Mouse (Mus musculus): ENCODE results near the gene Ext2. TPM values are rescaled to one million over a fixed set of nuclear protein-coding genes. Genes with fewer than 3 reads are reported as not detected.

Ext2 gene
- total and polyA plus RNA-seq, 2 experiments from 2014 or later, result 34.9 to 70.3 TPM

GRCm38 (mm10) chr2:93835596-93835995 is 13.2 kb upstream of the Ext2 start:
- WGBS, result 83% methylated on average over 11 of the region's 11 CpGs
- no peak for DNase-seq (ENCODE audit: low spot score)
- no peak overlapping the region for H3K4me2 ChIP-seq (ENCODE audit: low read depth, low read length)
- no peaks in the 10 kb centered on the region; the same call in 1 of the 2 replicates for H3K36me3 ChIP-seq (ENCODE audit: insufficient read depth, low read length)
- no peak for ATAC-seq
- no peaks in the 10 kb centered on the region for H3K9me3 ChIP-seq (ENCODE audit: low read length)
- H3K27ac ChIP-seq, result no peak overlapping the region
- no peak overlapping the region for H3K4me3 ChIP-seq (ENCODE audit: low read length)
- H3K4me1 ChIP-seq (ENCODE audit: insufficient read depth, low read length), result no peaks in the 10 kb centered on the region
- TF ChIP-seq CTCF (IDR thresholded peaks at IDR 0.05; ENCODE audit: low read depth), result no peak
- H3K27me3 ChIP-seq (ENCODE audit: insufficient read depth, low read length), result no peaks in the 10 kb centered on the region
- no peak overlapping the region for H3K9ac ChIP-seq (replicated peaks; ENCODE audit: low read length)

GRCm38 (mm10) chr2:93823519-93823918 is 1.2 kb upstream of the Ext2 start:
- WGBS, result 13% methylated on average over 8 of the region's 8 CpGs
- no peaks in the 10 kb centered on the region for H3K9me3 ChIP-seq (ENCODE audit: low read length)
- ATAC-seq, result peak; percentile 66

DNA sequence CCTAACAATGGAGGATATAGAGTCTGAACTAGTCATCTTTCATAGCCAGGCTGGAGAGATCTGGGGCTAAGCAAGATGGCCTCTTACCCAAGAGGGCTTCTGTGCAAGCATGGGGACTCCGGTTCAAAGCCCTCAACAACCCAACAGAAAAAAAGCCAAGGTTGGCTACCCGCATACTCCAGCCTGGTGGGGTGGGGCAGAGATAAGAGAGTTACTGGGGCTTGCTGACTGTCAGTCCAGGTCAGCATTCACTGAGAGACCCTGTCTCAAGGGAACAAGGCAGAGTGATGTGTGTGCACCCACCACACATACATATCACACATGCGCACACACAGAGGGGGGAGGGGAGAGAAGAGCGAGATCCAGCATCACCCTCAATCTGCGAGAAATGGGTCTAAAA is 4.6 kb downstream of the Ext2 start:
- Histone ChIP-seq H3K4me2 (ENCODE audit: low read depth, low read length) (no peak overlapping the region), H3K4me3 (ENCODE audit: low read length) (no peak overlapping the region), H3K27me3 (ENCODE audit: insufficient read depth, low read length) (no peaks in the 10 kb centered on the region), H3K36me3 (ENCODE audit: insufficient read depth, low read length) (0 out of 2 replicates have a peak, but pooled peaks cover 3% of the 10 kb centered on the region), H3K9me3 (ENCODE audit: low read length) (no peaks in the 10 kb centered on the region), H3K4me1 (ENCODE audit: insufficient read depth, low read length) (peaks cover 8% of the 10 kb centered on the region), H3K9ac (replicated peaks; ENCODE audit: low read length) (no peak overlapping the region), H3K27ac (no peak overlapping the region)
- no peak for ATAC-seq
- WGBS, result 93% methylated on average over 5 of the region's 5 CpGs
- no peak for DNase-seq (ENCODE audit: low spot score)
- no peak for TF ChIP-seq CTCF (IDR thresholded peaks at IDR 0.05; ENCODE audit: low read depth)

More at GRCm38 (mm10) chr2:93823519-93823918, 1.2 kb upstream of the Ext2 start:
- TF ChIP-seq CTCF (IDR thresholded peaks at IDR 0.05; ENCODE audit: low read depth), result peak; percentile 99
- H3K27me3 ChIP-seq (ENCODE audit: insufficient read depth, low read length), result no peaks in the 10 kb centered on the region
- no peak overlapping the region for H3K9ac ChIP-seq (replicated peaks; ENCODE audit: low read length)
- no peaks in the 10 kb centered on the region for H3K36me3 ChIP-seq (ENCODE audit: insufficient read depth, low read length)
- H3K27ac ChIP-seq, result no peak overlapping the region
- DNase-seq (ENCODE audit: low spot score), result peak; percentile 98
- H3K4me2 ChIP-seq (ENCODE audit: low read depth, low read length), result no peak overlapping the region
- H3K4me3 ChIP-seq (ENCODE audit: low read length), result no peak overlapping the region
- H3K4me1 ChIP-seq (ENCODE audit: insufficient read depth, low read length), result peaks cover 8% of the 10 kb centered on the region

DNA sequence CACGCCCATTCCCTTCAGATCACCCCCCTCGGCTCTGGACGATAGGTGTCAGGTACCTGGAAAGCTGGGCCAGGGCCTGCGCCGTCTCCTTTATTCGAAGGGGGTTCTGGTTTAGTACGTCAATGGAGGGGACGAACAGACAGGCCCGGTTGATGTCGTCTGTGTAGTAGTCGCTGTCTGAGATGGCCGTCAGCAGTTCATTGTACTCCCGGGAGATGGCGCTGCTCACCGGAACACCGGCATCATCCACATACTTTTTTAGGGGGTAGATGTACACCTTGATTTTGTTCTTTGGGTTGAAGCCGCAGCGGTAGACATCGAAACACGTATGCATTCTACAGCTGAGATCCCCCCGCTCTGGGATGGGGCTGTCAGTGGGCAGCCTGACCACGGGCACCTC is 9.0 kb downstream of the Ext2 start:
- Histone ChIP-seq H3K4me1 (ENCODE audit: insufficient read depth, low read length) (no peaks in the 10 kb centered on the region), H3K27me3 (ENCODE audit: insufficient read depth, low read length) (no peaks in the 10 kb centered on the region), H3K4me2 (ENCODE audit: low read depth, low read length) (no peak overlapping the region), H3K9me3 (ENCODE audit: low read length) (no peaks in the 10 kb centered on the region), H3K9ac (replicated peaks; ENCODE audit: low read length) (no peak overlapping the region), H3K4me3 (ENCODE audit: low read length) (no peak overlapping the region), H3K36me3 (ENCODE audit: insufficient read depth, low read length) (peaks cover 19% of the 10 kb centered on the region; the same call in 1 of the 2 replicates), H3K27ac (no peak overlapping the region)
- 93% methylated on average over 22 of the region's 22 CpGs for WGBS
- no peak for TF ChIP-seq CTCF (IDR thresholded peaks at IDR 0.05; ENCODE audit: low read depth)
- no peak for ATAC-seq
- no peak for DNase-seq (ENCODE audit: low spot score)

DNA sequence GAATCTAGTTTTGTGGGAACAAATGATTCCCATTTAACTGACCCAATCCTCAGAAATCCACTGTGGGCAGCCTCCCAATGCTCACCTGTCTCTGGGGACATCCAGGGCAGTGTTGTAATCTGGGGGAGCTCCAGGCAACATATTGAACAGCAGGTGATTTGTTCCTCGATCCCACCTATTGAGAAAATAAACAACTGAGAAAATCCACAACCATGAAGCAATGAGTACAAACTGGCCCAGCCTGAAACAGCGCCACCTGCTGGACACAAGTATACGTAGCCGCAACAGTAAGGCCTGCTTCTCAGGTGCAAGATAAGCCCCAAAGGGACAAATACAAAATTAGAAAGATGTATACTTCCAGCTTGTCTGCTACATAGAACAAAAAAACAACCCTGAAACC is 10.6 kb downstream of the Ext2 start:
- no peak overlapping the region for H3K4me3 ChIP-seq (ENCODE audit: low read length)
- WGBS, result 20% methylated on average over 4 of the region's 4 CpGs
- peaks cover 23% of the 10 kb centered on the region; the same call in 1 of the 2 replicates for H3K36me3 ChIP-seq (ENCODE audit: insufficient read depth, low read length)
- no peaks in the 10 kb centered on the region for H3K27me3 ChIP-seq (ENCODE audit: insufficient read depth, low read length)
- H3K4me2 ChIP-seq (ENCODE audit: low read depth, low read length), result no peak overlapping the region
- DNase-seq (ENCODE audit: low spot score), result peak; percentile 81
- H3K4me1 ChIP-seq (ENCODE audit: insufficient read depth, low read length), result no peaks in the 10 kb centered on the region
- no peak overlapping the region for H3K27ac ChIP-seq
- peak; percentile 90 for TF ChIP-seq CTCF (IDR thresholded peaks at IDR 0.05; ENCODE audit: low read depth)
- no peaks in the 10 kb centered on the region for H3K9me3 ChIP-seq (ENCODE audit: low read length)
- no peak overlapping the region for H3K9ac ChIP-seq (replicated peaks; ENCODE audit: low read length)
- peak; percentile 55; the same call in 1 of the 2 replicates for ATAC-seq

DNA sequence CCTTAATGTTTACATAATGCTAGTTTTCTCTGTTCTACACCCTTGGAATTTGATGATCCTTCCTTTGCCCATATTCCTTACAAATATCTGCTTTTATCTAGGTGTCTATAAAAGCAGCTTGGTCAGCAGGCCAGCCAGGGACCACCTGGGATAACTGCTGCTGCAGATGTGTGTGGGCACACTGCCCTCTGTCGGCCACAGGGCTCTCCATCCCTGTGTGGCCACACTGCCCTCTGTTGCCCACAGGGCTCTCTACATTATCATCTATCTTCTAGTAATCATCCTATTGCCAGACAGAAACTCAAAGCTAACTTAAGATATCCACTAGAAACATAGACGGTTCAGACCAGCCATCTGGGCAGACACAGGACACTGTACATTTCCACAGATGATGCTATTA is 12.4 kb downstream of the Ext2 start:
- DNase-seq (ENCODE audit: low spot score) (peak; percentile 68), ATAC-seq (peak; percentile 50; the same call in 1 of the 2 replicates)
- Histone ChIP-seq H3K4me1 (ENCODE audit: insufficient read depth, low read length) (no peaks in the 10 kb centered on the region), H3K27me3 (ENCODE audit: insufficient read depth, low read length) (no peaks in the 10 kb centered on the region), H3K4me2 (ENCODE audit: low read depth, low read length) (no peak overlapping the region), H3K9me3 (ENCODE audit: low read length) (no peaks in the 10 kb centered on the region), H3K36me3 (ENCODE audit: insufficient read depth, low read length) (peaks cover 34% of the 10 kb centered on the region), H3K4me3 (ENCODE audit: low read length) (no peak overlapping the region), H3K27ac (no peak overlapping the region), H3K9ac (replicated peaks; ENCODE audit: low read length) (no peak overlapping the region)
- 15% methylated on average over 2 of the region's 2 CpGs for WGBS
- TF ChIP-seq CTCF (IDR thresholded peaks at IDR 0.05; ENCODE audit: low read depth), result peak; percentile 95

DNA sequence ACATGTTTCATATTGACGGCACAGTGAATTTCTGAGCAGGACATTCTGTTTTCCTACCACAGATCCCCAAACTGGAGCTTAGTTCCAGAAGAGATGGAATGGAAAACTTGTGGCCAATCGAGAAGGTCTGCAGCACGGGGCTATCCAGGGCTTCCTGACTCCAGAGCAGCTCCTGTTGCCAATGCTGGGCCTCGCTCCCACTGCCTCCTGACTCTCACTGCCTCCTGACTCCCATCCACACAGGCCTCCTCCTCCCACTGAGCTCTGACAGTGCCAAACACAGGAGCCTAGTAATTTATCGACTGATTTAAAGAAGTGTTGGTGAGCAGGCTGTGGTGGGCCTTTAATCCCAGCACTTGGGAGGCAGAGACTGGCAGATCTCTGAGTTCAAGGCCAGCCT is 14.3 kb downstream of the Ext2 start:
- H3K4me1 ChIP-seq (ENCODE audit: insufficient read depth, low read length), result no peaks in the 10 kb centered on the region
- no peak overlapping the region for H3K27ac ChIP-seq
- ATAC-seq (no peak), DNase-seq (ENCODE audit: low spot score) (no peak)
- H3K9ac ChIP-seq (replicated peaks; ENCODE audit: low read length), result no peak overlapping the region
- H3K36me3 ChIP-seq (ENCODE audit: insufficient read depth, low read length), result peaks cover 44% of the 10 kb centered on the region
- no peak overlapping the region for H3K4me3 ChIP-seq (ENCODE audit: low read length)
- no peak for TF ChIP-seq CTCF (IDR thresholded peaks at IDR 0.05; ENCODE audit: low read depth)
- H3K4me2 ChIP-seq (ENCODE audit: low read depth, low read length), result no peak overlapping the region
- H3K27me3 ChIP-seq (ENCODE audit: insufficient read depth, low read length), result no peaks in the 10 kb centered on the region
- 87% methylated on average over 5 of the region's 5 CpGs for WGBS
- H3K9me3 ChIP-seq (ENCODE audit: low read length), result no peaks in the 10 kb centered on the region

Data from hindbrain, postnatal 0 days (tissue).